Mouse (Mus musculus) layer of hippocampus, postnatal 25 days (tissue): ENCODE measurements around the gene Trmt10a. TPM values are rescaled to one million over a fixed set of nuclear protein-coding genes. Genes with fewer than 3 reads are reported as not detected.

Experiments
- DNase-seq, 2 experiments: peaks; one replicate each; pipeline ENCODE4 v3.0.0; 2022; ENCODE audit warnings: mixed read lengths in 2 of 2, low spot score in 1 of 2; ENCODE audit errors: extremely low spot score in 1 of 2
- total RNA-seq, 2 experiments: library from RNA; stranded (reverse); gene quantifications; 2 replicates each; pipeline ENCODE4 v1.2.3; 2021

Trmt10a gene
- 1 to 10 TPM; 4.2 to 4.9 TPM for total RNA-seq

GRCm38 (mm10) chr3:138143315-138144059 lies at the start of gene Trmt10a:
Trmt10a (plus strand) TSS chr3:138143448.
- DNase-seq: peak; percentile 95 to 96

- DNase-seq: peak in 1 of 2 experiments; percentile 19
Observed at GRCm38 (mm10) chr3:138095301-138095700, 47.9 kb upstream of the Trmt10a start.

DNA sequence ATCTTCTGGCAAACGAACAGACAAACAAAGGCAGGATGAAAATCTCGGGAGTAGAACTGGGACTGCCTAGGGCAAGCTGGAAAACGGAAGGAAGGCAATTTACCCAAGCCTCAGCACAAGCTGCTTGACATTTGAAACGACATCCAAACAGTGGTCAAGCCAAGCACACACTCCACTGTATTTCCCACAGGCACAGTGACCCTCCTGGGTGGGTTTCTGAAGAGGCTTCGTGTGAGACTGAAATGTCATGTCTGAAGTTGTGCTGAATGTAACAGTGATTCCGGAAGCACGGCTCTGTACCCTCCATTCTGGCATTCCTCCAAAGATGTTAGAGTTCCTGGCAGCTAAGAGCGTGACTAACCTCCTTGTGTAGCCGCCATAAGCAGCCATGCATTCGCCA lies 47.5 kb upstream of the Trmt10a start:
- no peak for DNase-seq

DNA sequence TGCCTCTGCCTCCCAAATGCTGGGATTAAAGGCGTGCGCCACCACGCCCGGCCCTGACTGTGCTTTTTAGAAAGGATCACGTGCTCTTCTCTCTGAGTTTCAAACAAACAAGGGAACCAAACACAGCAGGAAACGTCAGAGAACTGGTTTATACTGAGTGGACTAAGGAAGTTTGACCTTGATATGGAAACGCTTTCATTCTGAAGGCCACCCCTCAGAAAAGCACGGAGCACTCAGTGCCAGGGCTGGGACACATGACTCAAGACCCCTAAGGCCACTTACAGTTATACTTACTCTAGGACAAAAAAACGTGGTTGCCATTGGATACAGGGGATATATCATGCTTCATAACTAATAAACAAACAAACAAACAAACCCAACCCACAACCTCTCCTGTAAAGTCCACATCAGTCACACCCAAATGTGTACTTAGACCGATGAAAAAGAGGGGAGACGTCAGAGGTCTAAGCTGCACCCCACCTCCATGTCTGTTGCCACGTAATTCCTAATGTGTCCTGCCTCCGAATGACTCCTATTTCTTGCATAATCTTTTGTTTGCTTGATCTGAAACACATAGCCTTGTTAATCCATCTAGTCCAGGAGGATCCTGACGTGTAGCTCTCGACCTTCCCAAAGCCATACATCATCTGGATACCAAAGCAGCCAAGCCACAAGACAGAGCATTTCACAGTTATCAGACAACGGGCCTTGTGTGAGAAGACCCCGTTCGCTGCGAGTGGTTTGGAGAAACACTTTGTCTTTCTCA lies 46.8 kb upstream of the Trmt10a start:
- DNase-seq: no peak

- no peak for DNase-seq
Observed at GRCm38 (mm10) chr3:138097718-138098117, 45.5 kb upstream of the Trmt10a start.

- DNase-seq: no peak
Observed at GRCm38 (mm10) chr3:138101936-138102335, 41.3 kb upstream of the Trmt10a start.

- no peak for DNase-seq
Observed at GRCm38 (mm10) chr3:138103690-138104089, 39.6 kb upstream of the Trmt10a start.

DNA sequence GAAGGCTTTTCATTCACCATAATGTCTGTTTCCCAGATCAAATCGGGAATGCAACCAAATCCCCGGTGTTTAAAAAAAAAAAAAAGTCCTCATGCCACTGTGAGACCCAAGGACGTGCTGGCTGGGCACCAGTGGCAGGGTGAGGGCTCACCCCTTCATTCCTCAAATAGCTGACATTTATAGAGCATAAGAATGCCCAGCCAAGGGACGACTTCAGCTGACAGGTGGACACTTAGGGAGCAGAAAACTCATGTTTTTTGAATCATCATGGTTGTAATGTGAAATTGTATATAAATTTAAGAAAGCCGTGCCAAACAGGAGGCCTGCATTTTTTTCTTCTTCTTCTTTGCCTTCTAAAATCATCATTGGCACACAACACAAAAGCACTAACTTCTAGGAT lies 38.2 kb upstream of the Trmt10a start:
- no peak for DNase-seq

- DNase-seq: no peak
Observed at GRCm38 (mm10) chr3:138106887-138107286, 36.4 kb upstream of the Trmt10a start.

DNA sequence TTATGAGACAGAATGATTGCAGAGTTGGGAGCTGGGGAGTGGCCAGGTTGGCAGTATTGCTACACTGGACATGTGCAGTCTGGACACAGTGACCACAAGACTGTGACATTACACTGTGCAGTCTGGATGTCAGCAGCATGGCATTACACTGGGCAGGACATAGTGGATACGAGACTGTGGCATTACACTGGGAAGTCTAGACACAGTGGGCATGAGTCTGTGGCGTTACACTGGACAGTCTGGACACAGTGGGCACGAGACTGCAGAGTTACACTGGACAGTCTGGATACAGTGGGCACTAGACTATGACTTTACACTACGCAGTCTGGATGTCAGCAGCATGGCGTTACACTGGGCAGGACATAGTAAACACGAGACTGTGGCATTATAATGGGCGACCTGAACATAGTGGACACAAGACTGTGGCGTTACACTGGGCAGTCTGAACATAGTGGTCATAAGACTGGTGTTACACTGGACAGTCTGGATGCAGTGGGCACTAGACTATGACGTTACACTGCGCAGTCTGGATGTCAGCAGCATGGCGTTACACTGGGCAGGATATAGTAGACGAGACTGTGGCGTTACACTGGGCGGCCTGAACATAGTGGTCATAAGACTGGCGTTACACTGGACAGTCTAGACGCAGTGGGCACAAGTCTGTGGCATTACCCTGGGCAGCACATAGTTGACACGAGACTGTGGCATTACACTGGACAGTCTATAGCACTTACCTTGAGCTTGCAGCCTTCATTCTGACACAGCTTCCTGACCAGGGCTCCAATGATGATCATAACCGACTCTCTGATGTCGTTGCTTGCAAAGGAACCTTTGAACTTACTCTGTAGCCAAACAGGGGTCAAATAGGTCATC lies 32.1 kb upstream of the Trmt10a start:
- DNase-seq: no peak

DNA sequence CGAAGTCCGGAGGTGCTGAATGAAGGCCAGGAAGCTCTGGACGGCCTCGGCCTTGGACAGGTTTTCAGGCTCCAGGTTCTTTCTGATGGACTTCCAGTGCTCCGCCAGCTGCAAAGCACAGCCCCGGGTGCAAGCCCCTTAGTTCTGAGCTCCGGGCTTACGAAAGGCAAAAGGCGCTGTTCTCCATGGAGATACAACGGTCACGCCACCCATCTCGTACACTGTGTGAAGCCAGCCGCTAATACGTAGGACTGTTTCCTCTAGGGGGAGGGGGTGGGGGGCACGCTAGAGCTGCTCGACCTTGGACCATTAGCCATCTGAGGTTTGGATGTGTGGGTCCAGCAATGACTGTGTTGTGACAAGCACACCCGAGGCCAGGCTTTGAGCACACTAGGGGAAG lies 29.1 kb upstream of the Trmt10a start:
- no peak for DNase-seq

GRCm38 (mm10) chr3:138116871-138117270 lies 26.4 kb upstream of the Trmt10a start:
- DNase-seq: no peak

DNA sequence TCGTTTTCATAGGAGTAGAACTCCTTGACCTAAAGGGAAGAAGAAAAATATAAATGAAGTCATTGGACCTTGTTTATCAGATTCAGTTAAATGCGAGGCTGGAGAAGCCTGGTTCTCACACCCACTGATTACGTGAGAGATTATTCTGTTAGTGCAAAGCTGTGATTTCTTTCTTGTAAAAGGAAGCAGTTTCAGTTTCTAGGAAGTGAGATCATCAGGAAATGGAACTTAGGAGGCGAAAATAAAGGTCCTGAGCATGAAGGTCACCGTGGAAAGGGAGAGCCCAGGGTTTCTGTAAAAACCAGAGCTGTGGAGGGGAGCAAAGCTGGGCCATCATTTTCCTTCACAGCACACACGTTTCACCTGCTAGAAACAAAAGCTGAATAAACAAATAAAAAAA lies 24.9 kb upstream of the Trmt10a start:
- no peak for DNase-seq

DNA sequence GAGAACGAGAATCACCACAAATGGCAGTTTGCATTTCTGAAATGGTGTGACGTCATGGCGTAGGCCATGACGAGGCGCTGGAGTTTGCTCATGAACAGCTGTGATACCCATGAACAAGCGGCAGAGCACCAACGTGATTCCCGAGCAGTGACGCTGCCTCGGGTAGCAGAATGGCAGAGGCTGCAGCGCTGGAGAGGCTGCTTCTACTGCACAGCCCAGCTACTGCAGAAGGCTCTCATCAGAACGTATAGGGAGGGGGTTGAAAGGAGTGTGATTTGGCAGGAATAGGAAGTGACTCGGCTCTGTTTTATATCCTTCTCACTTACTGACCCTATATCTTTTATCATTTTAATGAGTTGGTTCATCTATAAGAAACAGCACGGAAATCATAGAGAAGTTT lies 24.4 kb upstream of the Trmt10a start:
- DNase-seq: no peak

DNA sequence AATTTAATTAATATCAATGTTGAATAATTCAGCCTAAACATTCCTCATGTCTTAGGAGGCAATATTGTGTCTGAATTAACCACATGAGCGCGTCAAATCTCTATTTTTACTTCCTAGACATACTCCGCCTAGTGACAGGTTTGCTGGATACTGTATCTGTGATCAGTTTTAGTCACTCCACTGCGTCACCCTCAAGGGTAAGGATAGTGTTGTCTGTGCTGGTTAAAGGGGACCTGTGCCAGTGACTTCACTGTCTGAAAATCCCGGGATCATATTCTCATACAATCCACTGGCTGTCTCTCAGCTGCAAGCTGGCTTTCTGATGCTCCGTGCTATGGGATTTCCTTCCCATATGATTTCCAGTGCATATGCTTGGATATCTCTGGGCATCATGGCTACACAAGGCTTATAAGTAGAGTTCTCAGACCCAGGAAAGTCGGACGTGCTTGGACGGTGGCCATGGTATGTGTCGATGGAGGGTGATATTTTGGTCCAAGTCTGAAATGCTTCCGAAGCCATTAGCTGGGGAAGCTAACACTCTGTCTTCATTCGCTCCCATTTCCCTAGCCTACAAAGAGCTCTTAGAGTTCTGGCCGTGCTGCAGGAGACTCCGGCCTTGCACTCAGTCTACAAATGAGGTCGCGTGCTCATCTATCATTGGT lies 23.7 kb upstream of the Trmt10a start:
- no peak for DNase-seq

DNA sequence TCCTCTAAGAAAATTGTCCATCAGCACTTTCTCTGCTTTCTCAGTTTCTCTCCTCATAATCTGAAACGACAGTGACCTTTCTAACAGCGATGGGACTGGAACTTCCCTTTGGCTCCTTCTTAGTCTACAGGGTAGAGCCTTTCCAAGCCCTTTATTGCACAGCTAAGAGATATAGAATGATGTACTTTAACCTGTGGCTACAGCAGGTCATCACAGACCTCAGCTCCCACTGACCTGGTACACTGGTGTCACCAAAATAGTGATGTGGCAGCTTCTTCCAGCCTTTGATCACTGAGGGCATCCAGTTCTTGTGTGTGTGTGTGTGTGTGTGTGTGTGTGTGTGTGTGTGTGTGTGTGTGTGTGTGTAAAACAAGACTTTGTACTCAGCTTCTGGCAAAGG lies 21.8 kb upstream of the Trmt10a start:
- DNase-seq: no peak

DNA sequence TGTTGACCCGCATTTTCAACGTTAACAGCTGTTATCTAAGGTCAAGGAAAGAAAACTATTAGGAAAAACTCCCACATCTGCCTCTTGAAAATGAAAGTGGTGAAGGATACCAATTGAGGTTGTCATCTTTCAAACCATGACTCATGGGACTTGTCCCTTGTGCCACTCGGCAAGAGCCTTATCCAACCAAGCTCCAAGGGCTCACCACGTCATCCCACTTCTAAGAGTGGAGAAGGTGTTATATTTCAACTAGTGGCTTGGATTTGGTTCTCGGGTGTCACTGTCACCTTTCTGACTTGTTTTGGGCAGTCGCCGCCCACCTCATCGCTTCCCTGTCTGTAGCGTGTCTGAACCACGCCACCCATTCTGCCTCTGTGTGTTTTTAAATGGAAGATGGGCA lies 19.4 kb upstream of the Trmt10a start:
- DNase-seq: no peak

DNA sequence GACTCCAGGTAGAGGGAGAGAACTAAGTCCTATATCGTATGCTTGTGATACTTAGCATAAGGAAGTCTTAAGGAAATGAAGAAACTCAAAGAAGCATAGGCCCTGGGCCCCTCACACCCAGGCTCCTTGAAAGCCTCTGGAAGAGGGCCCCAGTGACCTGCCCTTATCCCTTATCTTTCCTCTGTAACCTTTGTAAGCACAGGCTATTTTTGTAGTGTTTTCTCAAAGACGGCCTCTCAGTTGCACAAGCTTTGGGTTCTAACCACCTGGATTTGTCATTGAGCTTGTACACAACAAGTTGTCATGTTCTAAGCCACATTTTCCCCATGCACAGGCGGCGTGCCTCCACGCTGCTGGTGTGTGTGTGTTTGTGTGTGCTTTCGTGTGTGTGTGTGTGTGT lies 14.1 kb upstream of the Trmt10a start:
- DNase-seq: no peak

GRCm38 (mm10) chr3:138130692-138131091 lies 12.6 kb upstream of the Trmt10a start:
- no peak for DNase-seq

GRCm38 (mm10) chr3:138131168-138131567 lies 12.1 kb upstream of the Trmt10a start:
- DNase-seq: no peak
